Mouse (Mus musculus) G1E (cell line): ENCODE data around the gene Adamtsl4. TPM values are rescaled to one million over a fixed set of nuclear protein-coding genes. Genes with fewer than 3 reads are reported as not detected.

Source experiments
- ATAC-seq: 2 replicates; pipeline ENCODE4 v1.8.0; 2016; ENCODE audit warnings: mild to moderate bottlenecking; ENCODE audit not compliant: insufficient number of reproducible peaks, poor library complexity, low FRiP score, severe bottlenecking; ENCODE audit errors: extremely low read depth
- DNase-seq: peaks from one replicate; pipeline ENCODE4 v3.0.0; 2012; ENCODE audit warnings: low spot score
- H3K27me3 ChIP-seq: 2 replicates; pipeline ENCODE4 v1.6.1; 2012; ENCODE audit warnings: mild to moderate bottlenecking, low read length, inconsistent platforms; ENCODE audit not compliant: insufficient read depth
- H3K36me3 ChIP-seq: replicated peaks from 2 replicates; pipeline ENCODE3; 2012; ENCODE audit warnings: mild to moderate bottlenecking, inconsistent platforms
- H3K4me1 ChIP-seq: 2 replicates; pipeline ENCODE4 v1.6.1; 2012; ENCODE audit warnings: low read depth, low read length, inconsistent platforms, mixed read lengths; ENCODE audit not compliant: insufficient read depth
- H3K4me3 ChIP-seq: 2 replicates; pipeline ENCODE4 v1.5.1; 2012; ENCODE audit warnings: low read depth, mild to moderate bottlenecking, inconsistent platforms, low read length, moderate library complexity, mixed read lengths
- H3K9me3 ChIP-seq: replicated peaks from 2 replicates; pipeline ENCODE4 v1.6.1; 2012; ENCODE audit warnings: inconsistent platforms
- CTCF ChIP-seq: IDR thresholded peaks from 2 replicates; pipeline ENCODE4 v1.5.1; 2012; ENCODE audit warnings: low read depth, low read length, inconsistent platforms, mixed read lengths
- GATA1 ChIP-seq: IDR thresholded peaks from 2 replicates; pipeline ENCODE4 v1.6.1; 2012; ENCODE audit warnings: borderline replicate concordance, low read length, inconsistent platforms, mixed read lengths
- GATA2 ChIP-seq: IDR thresholded peaks from 2 replicates; pipeline ENCODE4 v1.6.1; 2012; ENCODE audit warnings: low read depth, low read length, inconsistent platforms, borderline replicate concordance
- POLR2AphosphoS5 ChIP-seq: IDR thresholded peaks from 2 replicates; pipeline ENCODE4 v1.6.1; 2012; ENCODE audit warnings: low read depth, low read length, inconsistent platforms; ENCODE audit not compliant: insufficient replicate concordance
- TAL1 ChIP-seq: conservative IDR thresholded peaks from 2 replicates; pipeline ENCODE4 v1.6.1; 2012; ENCODE audit warnings: low read depth, low read length, inconsistent platforms, mixed read lengths
- polyA plus RNA-seq: library from polyadenylated mRNA; stranded (reverse); fragments of >175 nt; gene quantifications from 2 replicates; pipeline ENCODE4 v1.2.3, GENCODE M21; 2012
- total RNA-seq, 2 experiments: library from RNA; stranded (forward) in 1 of 2; stranded (reverse) in 1 of 2; fragments of 200-1000 nt in 1 of 2; fragments of >200 nt in 1 of 2; fragmentation: Nextera tagmentation in 1 of 2; gene quantifications; 2 replicates each; pipeline ENCODE4 v1.2.3; 2014 to 2017

The Adamtsl4 gene
- total and polyA plus RNA-seq, 3 experiments, result 0.11 TPM; not detected in 2

- no peak overlapping the region for H3K4me3 ChIP-seq
- DNase-seq, result no peak
- peaks cover 34% of the 10 kb centered on the region for H3K4me1 ChIP-seq
- H3K36me3 ChIP-seq, result peaks cover 4% of the 10 kb centered on the region
- H3K9me3 ChIP-seq, result no peaks in the 10 kb centered on the region
- TF ChIP-seq POLR2AphosphoS5 (no peak), CTCF (no peak), TAL1 (no peak), GATA2 (no peak), GATA1 (no peak)
- ATAC-seq, result no peak
- H3K27me3 ChIP-seq, result peaks cover 27% of the 10 kb centered on the region
Observed at GRCm38 (mm10) chr3:95689171-95689915, 1.6 kb upstream of the Adamtsl4 start.

- no peak overlapping the region; the same call in 1 of the 2 replicates for H3K4me3 ChIP-seq
Observed at GRCm38 (mm10) chr3:95687168-95687523, 571 bp downstream of the Adamtsl4 start.

GRCm38 (mm10) chr3:95686492-95687167 lies 1.1 kb downstream of the Adamtsl4 start:
- Histone ChIP-seq H3K4me3 (no peak overlapping the region), H3K27me3 (peaks cover 33% of the 10 kb centered on the region), H3K9me3 (no peaks in the 10 kb centered on the region), H3K4me1 (peaks cover 33% of the 10 kb centered on the region), H3K36me3 (peaks cover 5% of the 10 kb centered on the region)
- no peak for TF ChIP-seq GATA2
- no peak for TF ChIP-seq CTCF
- no peak for TF ChIP-seq POLR2AphosphoS5
- no peak for TF ChIP-seq GATA1
- ATAC-seq (no peak), DNase-seq (no peak)

More at GRCm38 (mm10) chr3:95687168-95687523, 571 bp downstream of the Adamtsl4 start:
- peaks cover under 1% of the 10 kb centered on the region for H3K36me3 ChIP-seq
- H3K27me3 ChIP-seq, result peaks cover 33% of the 10 kb centered on the region
- ATAC-seq (no peak), DNase-seq (no peak)
- peaks cover 28% of the 10 kb centered on the region for H3K4me1 ChIP-seq
- TF ChIP-seq GATA2 (no peak), TAL1 (no peak), CTCF (no peak), POLR2AphosphoS5 (no peak), GATA1 (no peak)
- H3K9me3 ChIP-seq, result no peaks in the 10 kb centered on the region

GRCm38 (mm10) chr3:95685701-95686100 lies 2.0 kb downstream of the Adamtsl4 start:
- H3K4me3 ChIP-seq, result no peak overlapping the region
- H3K9me3 ChIP-seq, result no peaks in the 10 kb centered on the region
- peaks cover 33% of the 10 kb centered on the region for H3K27me3 ChIP-seq
- TF ChIP-seq POLR2AphosphoS5 (no peak), GATA2 (no peak), CTCF (no peak), GATA1 (no peak), TAL1 (no peak)
- DNase-seq (no peak), ATAC-seq (no peak)
- H3K36me3 ChIP-seq, result peaks cover 14% of the 10 kb centered on the region
- H3K4me1 ChIP-seq, result peaks cover 35% of the 10 kb centered on the region

GRCm38 (mm10) chr3:95685301-95685700 lies 2.4 kb downstream of the Adamtsl4 start:
- no peak for TF ChIP-seq TAL1
- DNase-seq, result no peak
- H3K9me3 ChIP-seq, result no peaks in the 10 kb centered on the region
- no peak overlapping the region for H3K4me3 ChIP-seq
- H3K36me3 ChIP-seq, result peaks cover 18% of the 10 kb centered on the region
- peaks cover 36% of the 10 kb centered on the region for H3K4me1 ChIP-seq
- no peak for ATAC-seq
- peaks cover 33% of the 10 kb centered on the region for H3K27me3 ChIP-seq

GRCm38 (mm10) chr3:95684846-95685245 lies 2.9 kb downstream of the Adamtsl4 start:
- DNase-seq (no peak), ATAC-seq (no peak)
- Histone ChIP-seq H3K36me3 (peaks cover 23% of the 10 kb centered on the region), H3K9me3 (no peaks in the 10 kb centered on the region), H3K27me3 (peaks cover 33% of the 10 kb centered on the region), H3K4me3 (no peak overlapping the region), H3K4me1 (peaks cover 34% of the 10 kb centered on the region)
- no peak for TF ChIP-seq GATA1
- TF ChIP-seq POLR2AphosphoS5, result no peak
- no peak for TF ChIP-seq GATA2
- no peak for TF ChIP-seq CTCF
- TF ChIP-seq TAL1, result no peak
